Mouse (Mus musculus): ENCODE data around the gene Olfr1053. TPM values are rescaled to one million over a fixed set of nuclear protein-coding genes. Genes with fewer than 3 reads are reported as not detected.
"Not testable (repeated sequence)": the region's sequence is repeated elsewhere in the genome, so short reads cannot be mapped to it uniquely, and the experiment has no call there.

The Olfr1053 gene
- total RNA-seq (2021), result not detected
- long read RNA-seq, experiment 1, result 0 reads
- long read RNA-seq, experiment 2, result 0 reads

- no peak for DNase-seq (ENCODE audit: low spot score in 2 of 2)
Measured at GRCm38 (mm10) chr2:86315184-86315583, at the start of gene Olfr1053. Gene Olfr1053, minus strand, starts transcription at chr2:86315284.

- no peak for DNase-seq (ENCODE audit: low spot score in 2 of 2)
Measured at GRCm38 (mm10) chr2:86362369-86362768, 47.3 kb upstream of the Olfr1053 start, which contains the start of gene Olfr1056. Gene Olfr1056, minus strand, starts transcription at chr2:86362469.

GRCm38 (mm10) chr2:86351751-86352150, 36.7 kb upstream of the Olfr1053 start:
- not testable (repeated sequence) for DNase-seq (ENCODE audit: low spot score in 2 of 2)

GRCm38 (mm10) chr2:86350184-86350583, 35.1 kb upstream of the Olfr1053 start, which contains the start of gene Olfr1055:
Gene Olfr1055, minus strand, starts transcription at chr2:86350284.
- DNase-seq (ENCODE audit: low spot score in 2 of 2), result no peak

- DNase-seq (ENCODE audit: low spot score in 2 of 2), result no peak
Measured at GRCm38 (mm10) chr2:86335333-86335732, 20.2 kb upstream of the Olfr1053 start, which contains the start of gene Olfr1054. Gene Olfr1054, minus strand, starts transcription at chr2:86335433.

- DNase-seq (ENCODE audit: low spot score in 2 of 2), result no peak
Measured at GRCm38 (mm10) chr2:86292155-86292554, 22.9 kb downstream of the Olfr1053 start, which contains the start of gene Olfr1052. Gene Olfr1052, plus strand, starts transcription at chr2:86292455.

- not testable (repeated sequence) for DNase-seq (ENCODE audit: low spot score in 2 of 2)
Measured at GRCm38 (mm10) chr2:86278988-86279387, 36.1 kb downstream of the Olfr1053 start, which contains the start of gene Olfr1051. Gene Olfr1051, minus strand, starts transcription at chr2:86279088.

Other genes starting within 250 kb of the Olfr1053 start
- gene Olfr1036, start 241.3 kb downstream of the Olfr1053 start, total RNA-seq (2021), result not detected
- gene Olfr1037, start 227.9 kb downstream of the Olfr1053 start, total RNA-seq (2021), result not detected
- not detected for gene Olfr1039, start 179.4 kb downstream of the Olfr1053 start, total RNA-seq (2021)
- not detected for gene Olfr1040, start 168.6 kb downstream of the Olfr1053 start, total RNA-seq (2021)
- not detected for gene Olfr1042, start 153.4 kb downstream of the Olfr1053 start, total RNA-seq (2021)
- gene Olfr1043, start 147.8 kb downstream of the Olfr1053 start, total RNA-seq (2021), result not detected
- gene Olfr1044, start 137.5 kb downstream of the Olfr1053 start, total RNA-seq (2021), result not detected
- gene Olfr52, start 129.6 kb downstream of the Olfr1053 start, total RNA-seq (2021), result not detected
- not detected for gene Olfr1045, start 112.3 kb downstream of the Olfr1053 start, total RNA-seq (2021)
- not detected for gene Olfr1046, start 96.0 kb downstream of the Olfr1053 start, total RNA-seq (2021)
- not detected for gene Olfr1047, start 83.9 kb downstream of the Olfr1053 start, total RNA-seq (2021)
- gene Olfr1048, start 75.0 kb downstream of the Olfr1053 start, total RNA-seq (2021), result not detected
- not detected for gene Olfr1049, start 57.0 kb downstream of the Olfr1053 start, total RNA-seq (2021)
- not detected for gene Olfr1051, start 36.2 kb downstream of the Olfr1053 start, total RNA-seq (2021)
- gene Olfr1052, start 22.8 kb downstream of the Olfr1053 start, total RNA-seq (2021), result not detected
- gene Olfr1054, start 20.1 kb upstream of the Olfr1053 start, total RNA-seq (2021), result not detected
- gene Olfr1055, start 35.0 kb upstream of the Olfr1053 start, total RNA-seq (2021), result not detected
- gene Olfr1056, start 47.2 kb upstream of the Olfr1053 start, total RNA-seq (2021), result not detected
- gene Olfr1057, start 63.1 kb upstream of the Olfr1053 start, total RNA-seq (2021), result not detected
- gene Olfr1058, start 73.3 kb upstream of the Olfr1053 start, total RNA-seq (2021), result not detected
- not detected for gene Olfr1061, start 98.8 kb upstream of the Olfr1053 start, total RNA-seq (2021)
- gene Olfr1062, start 111.5 kb upstream of the Olfr1053 start, total RNA-seq (2021), result not detected
- not detected for gene Olfr1065, start 135.3 kb upstream of the Olfr1053 start, total RNA-seq (2021)
- not detected for gene Olfr1066, start 141.0 kb upstream of the Olfr1053 start, total RNA-seq (2021)
- gene Olfr228, start 172.1 kb upstream of the Olfr1053 start, total RNA-seq (2021), result not detected
- gene Olfr1076, start 193.2 kb upstream of the Olfr1053 start, total RNA-seq (2021), result not detected
- not detected for gene Olfr1079, start 227.2 kb upstream of the Olfr1053 start, total RNA-seq (2021)
- not detected for gene Olfr1080, start 243.0 kb upstream of the Olfr1053 start, total RNA-seq (2021)